Comparison of ENCODE assay signal across 12 mouse cellular contexts in genomic region chr13:83458729-83459128, GRCm38 (mm10). TPM values are rescaled to one million over a fixed set of nuclear protein-coding genes. Genes with fewer than 3 reads are reported as not detected.
DNase-seq lines count a peak whose midpoint lies in the region; ATAC-seq and TF ChIP-seq lines count a peak whose summit lies in the region.
"Had no signal": no experiment of that assay in that cellular context is flagged by ENCODE, and none has a peak within 500 bp of the region (broad histone marks: within the 10 kb centered on the region; RNA-seq: fewer than 3 reads in every experiment).

No protein-coding gene starts in this region.

- no peaks in the 10 kb centered on the region for H3K4me1 ChIP-seq in lung, embryonic 16.5 days (replicated peaks; ENCODE audit: control insufficient read depth, insufficient read depth, low read length)
- no peaks in the 10 kb centered on the region for H3K4me1 ChIP-seq in lung, adult 2 months (ENCODE audit: control insufficient read depth, insufficient read depth, low read length)

- ATAC-seq in lung, embryonic 16.5 days (ENCODE audit: low read depth), result peak; percentile 71
- ATAC-seq: intestine, postnatal 0 days had no signal

- no peak overlapping the region for H3K9ac ChIP-seq in lung, embryonic 16.5 days (ENCODE audit: low read length)
- H3K9ac ChIP-seq: heart, embryonic 13.5 days had no signal

- no peaks in the 10 kb centered on the region for H3K9me3 ChIP-seq in lung, embryonic 16.5 days (ENCODE audit: control insufficient read depth, low read length)
- H3K9me3 ChIP-seq: heart, embryonic 13.5 days had no signal

- no peak for TF ChIP-seq POLR2A in lung, adult 2 months (IDR thresholded peaks at IDR 0.05; ENCODE audit: borderline replicate concordance, extremely low read depth, low read depth, low read length)

- no peaks in the 10 kb centered on the region for H3K36me3 ChIP-seq in lung, embryonic 16.5 days (ENCODE audit: control insufficient read depth, insufficient read depth, low read length)
- H3K36me3 ChIP-seq: heart, embryonic 13.5 days had no signal

- no peak for TF ChIP-seq CTCF in lung, adult 2 months (IDR thresholded peaks at IDR 0.05; ENCODE audit: insufficient read depth, low read length)

- H3K4me2 ChIP-seq in lung, embryonic 16.5 days (ENCODE audit: low read depth, low read length), result no peak overlapping the region
- H3K4me2 ChIP-seq: heart, embryonic 13.5 days had no signal

- no peaks in the 10 kb centered on the region for H3K27me3 ChIP-seq in lung, embryonic 16.5 days (ENCODE audit: control insufficient read depth, insufficient read depth, low read depth, low read length)
- H3K27me3 ChIP-seq: heart, embryonic 13.5 days had no signal

- DNase-seq in cerebellum, postnatal 10 days, result peak; percentile 5 to 8
- no peak for DNase-seq in cerebellum, postnatal 25 days
- no peak for DNase-seq in lung, adult 2 months
- DNase-seq in fibroblast of lung, adult 2 months (ENCODE audit: low read depth), result peak; percentile 33
- DNase-seq in lung, postnatal 10 days, result peak; percentile 22
- no peak for DNase-seq in right cerebral cortex, postnatal 4 days
- no peak for DNase-seq in heart, adult 11 months
- DNase-seq: cerebellum, adult 2 months; spleen, adult 18-20 months had no signal

- H3K27ac ChIP-seq in lung, embryonic 16.5 days (ENCODE audit: low read length), result no peak overlapping the region
- H3K27ac ChIP-seq: heart, embryonic 13.5 days had no signal

- H3K4me3 ChIP-seq in lung, embryonic 16.5 days (ENCODE audit: low read length), result no peak overlapping the region
- no peak overlapping the region for H3K4me3 ChIP-seq in lung, adult 2 months (replicated peaks; ENCODE audit: extremely low read depth, low read depth, low read length)
- H3K4me3 ChIP-seq: heart, embryonic 13.5 days had no signal

RNA-seq across cellular contexts. Expression of gene Mef2c, which starts 45.1 kb away (rescaled TPM):
- 60.2 and 67.2 TPM in 2 replicates for polyA plus RNA-seq in lung, embryonic 16.5 days (2015; fragmentation: Nextera tagmentation; extraction: Ambion mirVana)
- 18.0 and 36.8 TPM in 2 replicates for polyA plus RNA-seq in lung, adult 2 months (2012; rRNA removed)

Comparison
In these comparisons a context has a peak if more than half of its experiments do, and no peak if none do; other contexts are left out.
1. DNase-seq: peak in cerebellum, postnatal 10 days (2 of 2), fibroblast of lung, adult 2 months (single experiment) and lung, postnatal 10 days (single experiment); none in cerebellum, postnatal 25 days (0 of 2), lung, adult 2 months (single experiment), right cerebral cortex, postnatal 4 days (single experiment) and heart, adult 11 months (single experiment).